Mouse (Mus musculus) ES-Bruce4 (cell line): ENCODE measurements around the gene Afmid. TPM values are rescaled to one million over a fixed set of nuclear protein-coding genes. Genes with fewer than 3 reads are reported as not detected.

Source experiments
- H3K27ac ChIP-seq: 2 replicates; pipeline ENCODE4 v1.5.1; 2012; ENCODE audit warnings: low read length, inconsistent platforms; ENCODE audit not compliant: insufficient read depth
- H3K27me3 ChIP-seq: 2 replicates; pipeline ENCODE4 v1.6.1; 2012; ENCODE audit warnings: mild to moderate bottlenecking, low read length, inconsistent platforms; ENCODE audit not compliant: control insufficient read depth, poor library complexity, insufficient read depth, severe bottlenecking
- H3K36me3 ChIP-seq: 2 replicates; pipeline ENCODE4 v1.6.1; 2012; ENCODE audit warnings: inconsistent platforms, mild to moderate bottlenecking, low read length, moderate library complexity; ENCODE audit not compliant: control insufficient read depth, poor library complexity, insufficient read depth, severe bottlenecking
- H3K4me1 ChIP-seq: one replicate; pipeline ENCODE4 v1.8.1; 2011; ENCODE audit warnings: low read length; ENCODE audit not compliant: control insufficient read depth, insufficient read depth
- H3K4me3 ChIP-seq: 2 replicates; pipeline ENCODE4 v1.5.1; 2011; ENCODE audit warnings: low read depth, mild to moderate bottlenecking, low read length
- H3K9ac ChIP-seq: 2 replicates; pipeline ENCODE4 v1.6.1; 2012; ENCODE audit warnings: low read depth, mild to moderate bottlenecking, inconsistent platforms; ENCODE audit not compliant: poor library complexity, severe bottlenecking
- H3K9me3 ChIP-seq: replicated peaks from 2 replicates; pipeline ENCODE4 v1.6.1; 2012; ENCODE audit warnings: mild to moderate bottlenecking, low read length, inconsistent platforms; ENCODE audit not compliant: control insufficient read depth, poor library complexity, insufficient read depth, severe bottlenecking
- CTCF ChIP-seq: IDR thresholded peaks from one replicate; pipeline ENCODE4 v1.8.1; 2011; ENCODE audit warnings: low read depth, low read length
- EP300 ChIP-seq: IDR thresholded peaks from 2 replicates; pipeline ENCODE4 v1.6.1; 2011; ENCODE audit warnings: low read depth, low read length; ENCODE audit not compliant: insufficient read depth
- POLR2A ChIP-seq: IDR thresholded peaks from one replicate; pipeline ENCODE4 v1.8.1; 2011; ENCODE audit warnings: low read length; ENCODE audit not compliant: insufficient read depth
- polyA plus RNA-seq: library from polyadenylated mRNA; stranded (reverse); fragments of >200 nt; gene quantifications from 2 replicates; pipeline ENCODE4 v1.2.4, GENCODE M21; 2011; ENCODE audit warnings: low read depth; ENCODE audit not compliant: missing spikeins, insufficient read depth, insufficient read length

Afmid gene
- polyA plus RNA-seq, 1 experiment: 3.6 TPM

- no peak overlapping the region for H3K27ac ChIP-seq
- no peaks in the 10 kb centered on the region for H3K27me3 ChIP-seq
- no peaks in the 10 kb centered on the region for H3K36me3 ChIP-seq
Observed at GRCm38 (mm10) chr11:117863174-117863856, 37.6 kb downstream of the Afmid start.

GRCm38 (mm10) chr11:117864805-117865204 is 39.1 kb downstream of the Afmid start:
- H3K4me1 ChIP-seq: peaks cover 7% of the 10 kb centered on the region
- TF ChIP-seq POLR2A: no peak
- no peaks in the 10 kb centered on the region for H3K9me3 ChIP-seq
- H3K36me3 ChIP-seq: no peaks in the 10 kb centered on the region
- no peak overlapping the region for H3K9ac ChIP-seq
- no peaks in the 10 kb centered on the region for H3K27me3 ChIP-seq
- H3K4me3 ChIP-seq: no peak overlapping the region
- H3K27ac ChIP-seq: no peak overlapping the region

More at GRCm38 (mm10) chr11:117863174-117863856, 37.6 kb downstream of the Afmid start:
- no peak overlapping the region for H3K9ac ChIP-seq
- no peaks in the 10 kb centered on the region for H3K9me3 ChIP-seq
- H3K4me1 ChIP-seq: peaks cover 7% of the 10 kb centered on the region
- TF ChIP-seq POLR2A (no peak), CTCF (no peak), EP300 (0 out of 2 replicates have a peak, but pooled peaks have one; percentile 60)
- no peak overlapping the region for H3K4me3 ChIP-seq

- no peak for TF ChIP-seq CTCF
- TF ChIP-seq EP300: no peak
- no peak for TF ChIP-seq POLR2A
- H3K36me3 ChIP-seq: no peaks in the 10 kb centered on the region
- H3K9me3 ChIP-seq: no peaks in the 10 kb centered on the region
- no peaks in the 10 kb centered on the region for H3K27me3 ChIP-seq
- H3K4me1 ChIP-seq: peaks cover 7% of the 10 kb centered on the region
- no peak overlapping the region for H3K27ac ChIP-seq
- no peak overlapping the region for H3K9ac ChIP-seq
- H3K4me3 ChIP-seq: no peak overlapping the region
Observed at GRCm38 (mm10) chr11:117865988-117866387, 40.3 kb downstream of the Afmid start.

- Histone ChIP-seq H3K36me3 (no peaks in the 10 kb centered on the region), H3K27me3 (no peaks in the 10 kb centered on the region), H3K27ac (no peak overlapping the region), H3K9me3 (no peaks in the 10 kb centered on the region), H3K4me1 (peaks cover 3% of the 10 kb centered on the region), H3K9ac (no peak overlapping the region), H3K4me3 (peak overlapping the region; percentile 25)
- TF ChIP-seq POLR2A (no peak), EP300 (no peak), CTCF (peak; percentile 92)
Observed at GRCm38 (mm10) chr11:117870688-117871365, 45.1 kb downstream of the Afmid start.

GRCm38 (mm10) chr11:117871376-117871775 is 45.7 kb downstream of the Afmid start:
- Histone ChIP-seq H3K9ac (no peak overlapping the region), H3K27me3 (no peaks in the 10 kb centered on the region), H3K36me3 (no peaks in the 10 kb centered on the region), H3K4me1 (peaks cover 3% of the 10 kb centered on the region), H3K4me3 (no peak overlapping the region), H3K27ac (no peak overlapping the region), H3K9me3 (no peaks in the 10 kb centered on the region)
- no peak for TF ChIP-seq POLR2A
- no peak for TF ChIP-seq CTCF
- TF ChIP-seq EP300: no peak
